Mouse (Mus musculus): ENCODE data around the gene Dusp28. TPM values are rescaled to one million over a fixed set of nuclear protein-coding genes. Genes with fewer than 3 reads are reported as not detected.

Dusp28 gene
- 6.5 and 8.1 TPM in 2 replicates for polyA plus RNA-seq (2015; fragmentation: Nextera tagmentation; extraction: Ambion mirVana)

- Histone ChIP-seq H3K9me3 (replicated peaks; ENCODE audit: control insufficient read depth, low read length) (no peaks in the 10 kb centered on the region), H3K9ac (ENCODE audit: low read depth, low read length) (peak within 1 kb of the TSS; percentile 81), H3K4me1 (ENCODE audit: control insufficient read depth, low read depth, low read length) (peaks cover 40% of the 10 kb centered on the region), H3K4me2 (ENCODE audit: low read depth, low read length) (peak within 1 kb of the TSS; percentile 93), H3K4me3 (ENCODE audit: low read depth, low read length) (peak within 1 kb of the TSS; percentile 85), H3K36me3 (ENCODE audit: control insufficient read depth, insufficient read depth) (no peaks in the 10 kb centered on the region), H3K27ac (ENCODE audit: low read length) (peak within 1 kb of the TSS; percentile 94), H3K27me3 (ENCODE audit: control insufficient read depth, insufficient read depth, low read depth, low read length) (no peaks in the 10 kb centered on the region; the same call in 1 of the 2 replicates)
- WGBS (ENCODE audit: insufficient replicate concordance): under 1% methylated on average over 81 of the region's 81 CpGs
- ATAC-seq (ENCODE audit: low read depth): peak; percentile 90
Measured at GRCm38 (mm10) chr1:92906779-92907631, at the start of gene Dusp28. Gene Dusp28, plus strand, starts transcription at chr1:92906981.

GRCm38 (mm10) chr1:92861503-92861902 is 45.3 kb upstream of the Dusp28 start:
- H3K9ac ChIP-seq (ENCODE audit: low read depth, low read length): no peak overlapping the region
- H3K4me2 ChIP-seq (ENCODE audit: low read depth, low read length): no peak overlapping the region
- WGBS (ENCODE audit: insufficient replicate concordance): 60% methylated on average over 6 of the region's 6 CpGs
- no peak overlapping the region for H3K4me3 ChIP-seq (ENCODE audit: low read depth, low read length)
- H3K9me3 ChIP-seq (replicated peaks; ENCODE audit: control insufficient read depth, low read length): no peaks in the 10 kb centered on the region
- no peaks in the 10 kb centered on the region for H3K36me3 ChIP-seq (ENCODE audit: control insufficient read depth, insufficient read depth)
- no peaks in the 10 kb centered on the region for H3K4me1 ChIP-seq (ENCODE audit: control insufficient read depth, low read depth, low read length)
- no peaks in the 10 kb centered on the region for H3K27me3 ChIP-seq (ENCODE audit: control insufficient read depth, insufficient read depth, low read depth, low read length)
- no peak overlapping the region for H3K27ac ChIP-seq (ENCODE audit: low read length)
- no peak for ATAC-seq (ENCODE audit: low read depth)

- H3K27me3 ChIP-seq (ENCODE audit: control insufficient read depth, insufficient read depth, low read depth, low read length): no peaks in the 10 kb centered on the region
- ATAC-seq (ENCODE audit: low read depth): no peak
- H3K4me2 ChIP-seq (ENCODE audit: low read depth, low read length): no peak overlapping the region
- H3K9ac ChIP-seq (ENCODE audit: low read depth, low read length): no peak overlapping the region
- no peaks in the 10 kb centered on the region for H3K36me3 ChIP-seq (ENCODE audit: control insufficient read depth, insufficient read depth)
- no peak overlapping the region for H3K4me3 ChIP-seq (ENCODE audit: low read depth, low read length)
- H3K9me3 ChIP-seq (replicated peaks; ENCODE audit: control insufficient read depth, low read length): no peaks in the 10 kb centered on the region
- WGBS (ENCODE audit: insufficient replicate concordance): 50% methylated on average over 4 of the region's 4 CpGs
- H3K4me1 ChIP-seq (ENCODE audit: control insufficient read depth, low read depth, low read length): no peaks in the 10 kb centered on the region
- H3K27ac ChIP-seq (ENCODE audit: low read length): no peak overlapping the region
Measured at GRCm38 (mm10) chr1:92863268-92863667, 43.5 kb upstream of the Dusp28 start.

GRCm38 (mm10) chr1:92866170-92866569 is 40.6 kb upstream of the Dusp28 start:
- Histone ChIP-seq H3K27me3 (ENCODE audit: control insufficient read depth, insufficient read depth, low read depth, low read length) (no peaks in the 10 kb centered on the region), H3K27ac (ENCODE audit: low read length) (no peak overlapping the region), H3K4me3 (ENCODE audit: low read depth, low read length) (no peak overlapping the region), H3K4me2 (ENCODE audit: low read depth, low read length) (no peak overlapping the region), H3K4me1 (ENCODE audit: control insufficient read depth, low read depth, low read length) (no peaks in the 10 kb centered on the region), H3K9me3 (replicated peaks; ENCODE audit: control insufficient read depth, low read length) (no peaks in the 10 kb centered on the region), H3K9ac (ENCODE audit: low read depth, low read length) (no peak overlapping the region), H3K36me3 (ENCODE audit: control insufficient read depth, insufficient read depth) (no peaks in the 10 kb centered on the region)
- WGBS (ENCODE audit: insufficient replicate concordance): 61% methylated on average over 2 of the region's 2 CpGs
- ATAC-seq (ENCODE audit: low read depth): no peak

- no peaks in the 10 kb centered on the region for H3K27me3 ChIP-seq (ENCODE audit: control insufficient read depth, insufficient read depth, low read depth, low read length)
- no peak overlapping the region for H3K27ac ChIP-seq (ENCODE audit: low read length)
- H3K36me3 ChIP-seq (ENCODE audit: control insufficient read depth, insufficient read depth): no peaks in the 10 kb centered on the region
- no peaks in the 10 kb centered on the region for H3K9me3 ChIP-seq (replicated peaks; ENCODE audit: control insufficient read depth, low read length)
- no peak overlapping the region for H3K4me3 ChIP-seq (ENCODE audit: low read depth, low read length)
- 39% methylated on average over 2 of the region's 2 CpGs for WGBS (ENCODE audit: insufficient replicate concordance)
- H3K4me2 ChIP-seq (ENCODE audit: low read depth, low read length): no peak overlapping the region
- H3K4me1 ChIP-seq (ENCODE audit: control insufficient read depth, low read depth, low read length): no peaks in the 10 kb centered on the region
- H3K9ac ChIP-seq (ENCODE audit: low read depth, low read length): no peak overlapping the region
- ATAC-seq (ENCODE audit: low read depth): no peak
Measured at GRCm38 (mm10) chr1:92869985-92870384, 36.8 kb upstream of the Dusp28 start.

GRCm38 (mm10) chr1:92872666-92873065 is 34.1 kb upstream of the Dusp28 start:
- no peak overlapping the region for H3K4me2 ChIP-seq (ENCODE audit: low read depth, low read length)
- no peaks in the 10 kb centered on the region for H3K36me3 ChIP-seq (ENCODE audit: control insufficient read depth, insufficient read depth)
- H3K4me3 ChIP-seq (ENCODE audit: low read depth, low read length): no peak overlapping the region
- 62% methylated on average over 7 of the region's 7 CpGs for WGBS (ENCODE audit: insufficient replicate concordance)
- no peak for ATAC-seq (ENCODE audit: low read depth)
- H3K27me3 ChIP-seq (ENCODE audit: control insufficient read depth, insufficient read depth, low read depth, low read length): no peaks in the 10 kb centered on the region
- H3K27ac ChIP-seq (ENCODE audit: low read length): no peak overlapping the region
- H3K9ac ChIP-seq (ENCODE audit: low read depth, low read length): no peak overlapping the region
- no peaks in the 10 kb centered on the region for H3K4me1 ChIP-seq (ENCODE audit: control insufficient read depth, low read depth, low read length)
- H3K9me3 ChIP-seq (replicated peaks; ENCODE audit: control insufficient read depth, low read length): no peaks in the 10 kb centered on the region

- no peak overlapping the region for H3K4me3 ChIP-seq (ENCODE audit: low read depth, low read length)
- H3K36me3 ChIP-seq (ENCODE audit: control insufficient read depth, insufficient read depth): no peaks in the 10 kb centered on the region
- H3K4me1 ChIP-seq (ENCODE audit: control insufficient read depth, low read depth, low read length): no peaks in the 10 kb centered on the region
- ATAC-seq (ENCODE audit: low read depth): no peak
- H3K9me3 ChIP-seq (replicated peaks; ENCODE audit: control insufficient read depth, low read length): no peaks in the 10 kb centered on the region
- 77% methylated on average over 3 of the region's 3 CpGs for WGBS (ENCODE audit: insufficient replicate concordance)
- no peak overlapping the region for H3K27ac ChIP-seq (ENCODE audit: low read length)
- H3K9ac ChIP-seq (ENCODE audit: low read depth, low read length): no peak overlapping the region
- H3K27me3 ChIP-seq (ENCODE audit: control insufficient read depth, insufficient read depth, low read depth, low read length): no peaks in the 10 kb centered on the region
- H3K4me2 ChIP-seq (ENCODE audit: low read depth, low read length): no peak overlapping the region
Measured at GRCm38 (mm10) chr1:92874011-92874410, 32.8 kb upstream of the Dusp28 start.

GRCm38 (mm10) chr1:92875360-92876111 is 31.2 kb upstream of the Dusp28 start:
- Histone ChIP-seq H3K4me1 (ENCODE audit: control insufficient read depth, low read depth, low read length) (no peaks in the 10 kb centered on the region), H3K9ac (ENCODE audit: low read depth, low read length) (no peak overlapping the region), H3K27me3 (ENCODE audit: control insufficient read depth, insufficient read depth, low read depth, low read length) (no peaks in the 10 kb centered on the region), H3K27ac (ENCODE audit: low read length) (no peak overlapping the region), H3K9me3 (replicated peaks; ENCODE audit: control insufficient read depth, low read length) (no peaks in the 10 kb centered on the region), H3K4me3 (ENCODE audit: low read depth, low read length) (no peak overlapping the region), H3K4me2 (ENCODE audit: low read depth, low read length) (no peak overlapping the region), H3K36me3 (ENCODE audit: control insufficient read depth, insufficient read depth) (no peaks in the 10 kb centered on the region)
- WGBS (ENCODE audit: insufficient replicate concordance): 54% methylated on average over 8 of the region's 8 CpGs
- no peak for ATAC-seq (ENCODE audit: low read depth)

- no peaks in the 10 kb centered on the region for H3K27me3 ChIP-seq (ENCODE audit: control insufficient read depth, insufficient read depth, low read depth, low read length)
Measured at GRCm38 (mm10) chr1:92877431-92877978, 29.3 kb upstream of the Dusp28 start.

More at GRCm38 (mm10) chr1:92877431-92877978, 29.3 kb upstream of the Dusp28 start:
- H3K9me3 ChIP-seq (replicated peaks; ENCODE audit: control insufficient read depth, low read length): no peaks in the 10 kb centered on the region
- no peak for ATAC-seq (ENCODE audit: low read depth)
- no peaks in the 10 kb centered on the region for H3K36me3 ChIP-seq (ENCODE audit: control insufficient read depth, insufficient read depth)
- no peaks in the 10 kb centered on the region for H3K4me1 ChIP-seq (ENCODE audit: control insufficient read depth, low read depth, low read length)
- H3K4me3 ChIP-seq (ENCODE audit: low read depth, low read length): no peak overlapping the region
- no peak overlapping the region for H3K27ac ChIP-seq (ENCODE audit: low read length)
- H3K4me2 ChIP-seq (ENCODE audit: low read depth, low read length): no peak overlapping the region
- H3K9ac ChIP-seq (ENCODE audit: low read depth, low read length): no peak overlapping the region
- 55% methylated on average over 12 of the region's 12 CpGs for WGBS (ENCODE audit: insufficient replicate concordance)

Data from liver, embryonic 16.5 days (tissue).